Mouse (Mus musculus) megakaryocyte, adult 5-6 weeks (primary cell): ENCODE measurements around the gene Nav2. TPM values are rescaled to one million over a fixed set of nuclear protein-coding genes. Genes with fewer than 3 reads are reported as not detected.

ENCODE experiments used
- ATAC-seq: 2 replicates; pipeline ENCODE4 v1.8.0; 2016; ENCODE audit warnings: mild to moderate bottlenecking, inconsistent platforms; ENCODE audit not compliant: poor library complexity, severe bottlenecking
- total RNA-seq, 2 experiments: library from RNA; stranded (forward) in 1 of 2; stranded (reverse) in 1 of 2; fragments of 153-499, 151-499 nt in 1 of 2; fragments of 221-1000, 200-1000 nt in 1 of 2; gene quantifications; 2 replicates each; pipeline versions ENCODE4 v1.2.3 to v1.2.4; 2015 to 2017

Nav2 gene
- total RNA-seq, 2 experiments from 2014 or later, result 4.6 to 10.5 TPM

- no peak for ATAC-seq
Observed at GRCm38 (mm10) chr7:49373661-49374060, 465.1 kb downstream of the Nav2 start.

GRCm38 (mm10) chr7:49375499-49375974 is 467.0 kb downstream of the Nav2 start:
- no peak for ATAC-seq

DNA sequence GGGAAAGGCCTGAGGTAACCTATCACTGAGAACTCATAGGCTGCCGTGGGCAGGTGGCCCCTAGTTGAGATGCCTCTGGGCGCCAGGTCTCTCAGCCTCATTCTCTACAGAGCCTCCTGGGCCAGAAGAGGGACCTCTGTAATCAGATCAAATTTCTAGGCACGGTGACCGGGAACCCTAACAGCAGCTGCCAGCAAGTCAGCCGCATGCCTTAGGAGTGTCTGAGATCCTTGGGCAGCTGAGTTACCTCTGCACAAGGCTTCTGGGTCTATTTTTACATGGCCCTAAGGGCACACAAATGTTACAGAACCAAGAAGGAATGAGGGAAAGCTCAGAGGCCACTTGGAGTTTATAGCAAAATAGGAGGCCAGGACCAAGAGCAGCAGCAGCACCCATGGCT is 470.1 kb downstream of the Nav2 start:
- no peak for ATAC-seq

- no peak for ATAC-seq
Observed at GRCm38 (mm10) chr7:49380940-49381339, 472.4 kb downstream of the Nav2 start.

GRCm38 (mm10) chr7:49382884-49383283 is 474.4 kb downstream of the Nav2 start:
- ATAC-seq, result no peak

- ATAC-seq, result no peak
Observed at GRCm38 (mm10) chr7:49388137-49388536, 479.6 kb downstream of the Nav2 start.

DNA sequence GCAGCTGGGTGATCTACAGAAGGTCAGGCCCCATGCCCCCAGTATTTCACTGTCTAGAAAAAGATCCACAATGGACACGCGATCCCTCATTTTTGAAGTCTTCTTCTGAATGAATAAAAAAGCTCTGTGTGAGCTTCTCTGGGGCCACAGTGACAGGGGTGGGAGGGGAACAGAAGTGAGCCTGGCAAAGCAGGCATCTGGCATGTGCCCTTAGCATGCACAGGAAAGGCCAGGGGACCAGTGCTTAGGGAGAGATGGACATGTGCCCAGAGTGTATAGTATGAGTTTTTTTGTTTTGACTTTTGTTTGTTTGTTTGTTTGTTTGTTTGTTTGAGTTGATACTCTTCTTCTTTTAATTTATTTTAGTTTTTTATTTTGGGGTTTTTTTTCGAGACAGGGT is 481.8 kb downstream of the Nav2 start:
- ATAC-seq, result no peak

GRCm38 (mm10) chr7:49390829-49391228 is 482.3 kb downstream of the Nav2 start:
- no peak for ATAC-seq

DNA sequence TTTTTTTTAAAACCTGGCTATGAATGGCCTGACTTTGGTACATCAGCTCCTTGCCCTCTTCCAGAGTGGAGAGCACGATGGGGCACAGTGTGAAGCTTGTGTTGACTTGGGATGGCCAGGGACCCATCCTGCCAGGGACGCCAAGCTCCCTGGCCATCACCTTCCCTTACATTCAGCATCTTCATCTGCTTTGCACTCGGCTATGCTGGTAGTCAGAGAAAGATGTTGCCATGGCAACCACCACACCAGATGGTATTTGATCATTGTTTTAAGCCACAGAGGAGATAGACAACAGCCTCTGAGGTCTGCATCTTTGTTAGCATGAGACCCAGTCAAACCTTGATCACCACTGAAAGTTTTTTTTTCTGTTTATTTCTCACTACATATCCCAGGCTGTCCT is 483.7 kb downstream of the Nav2 start:
- ATAC-seq, result no peak

DNA sequence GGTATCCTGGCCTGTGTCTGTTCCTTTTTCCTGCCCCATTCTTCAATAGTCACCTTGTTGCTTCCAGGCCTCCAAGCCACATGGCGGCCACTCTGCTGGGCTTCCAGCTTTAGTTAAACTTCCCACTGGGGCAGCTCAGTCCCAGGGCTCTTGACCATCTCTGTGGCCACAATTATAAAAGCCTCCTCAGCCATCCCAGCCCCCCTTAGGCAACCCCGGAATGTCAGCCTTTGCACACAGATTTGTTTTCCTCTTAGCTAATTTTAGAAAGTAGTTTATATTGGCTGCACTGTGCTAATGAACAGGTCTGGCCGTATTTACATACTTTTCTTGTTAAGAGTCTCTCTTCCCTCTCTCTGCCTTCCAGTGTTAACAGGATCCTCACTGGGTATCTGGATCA is 484.3 kb downstream of the Nav2 start:
- no peak for ATAC-seq

DNA sequence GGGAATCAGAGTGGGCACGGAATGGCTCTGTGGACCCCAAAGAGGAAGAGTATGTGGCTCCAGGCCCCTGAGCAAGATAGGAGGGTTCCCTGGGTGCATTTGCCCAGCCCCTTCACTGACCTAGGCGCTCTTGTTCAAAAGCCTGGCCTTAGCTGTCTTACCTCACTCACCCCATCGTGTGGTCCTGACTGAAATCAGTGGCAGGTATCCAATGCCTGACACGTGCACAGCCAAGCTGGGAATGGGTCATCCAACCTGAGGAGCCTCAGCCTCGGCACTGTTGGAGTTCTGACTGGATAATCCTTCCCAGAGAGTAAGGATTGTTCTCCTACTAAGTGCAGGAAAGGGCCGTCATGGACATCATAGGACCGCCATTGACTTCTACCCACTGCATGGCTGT is 485.3 kb downstream of the Nav2 start:
- no peak for ATAC-seq

GRCm38 (mm10) chr7:49396202-49396601 is 487.7 kb downstream of the Nav2 start:
- peak; percentile 68 for ATAC-seq

GRCm38 (mm10) chr7:49397441-49398003 is 489.0 kb downstream of the Nav2 start:
- peak; percentile 71 for ATAC-seq

DNA sequence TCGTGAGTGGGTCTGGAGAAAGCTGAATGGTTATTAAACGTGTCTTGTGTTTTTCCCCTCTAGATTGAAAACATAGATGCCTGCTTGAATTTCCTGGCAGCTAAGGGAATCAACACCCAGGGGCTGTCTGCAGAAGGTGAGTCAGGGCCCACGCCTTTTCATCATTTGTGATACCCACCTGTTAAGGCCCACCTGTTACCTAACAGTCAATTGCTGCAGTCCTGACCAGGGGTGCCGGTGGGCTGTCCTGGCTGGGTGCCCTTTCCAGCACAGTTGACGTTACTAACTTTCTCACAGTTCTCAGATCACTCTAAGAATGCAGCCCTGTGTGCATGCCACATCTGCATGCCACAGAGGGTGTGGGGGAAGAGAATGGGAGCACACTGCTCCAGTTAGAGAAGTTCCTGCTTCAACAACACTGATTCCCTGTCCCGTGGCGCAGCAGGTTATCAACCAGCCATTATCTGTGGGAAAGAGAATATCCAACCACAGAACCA is 489.6 kb downstream of the Nav2 start:
- no peak for ATAC-seq

- peak; percentile 37; the same call in 1 of the 2 replicates for ATAC-seq
Observed at GRCm38 (mm10) chr7:49399314-49399713, 490.8 kb downstream of the Nav2 start.

DNA sequence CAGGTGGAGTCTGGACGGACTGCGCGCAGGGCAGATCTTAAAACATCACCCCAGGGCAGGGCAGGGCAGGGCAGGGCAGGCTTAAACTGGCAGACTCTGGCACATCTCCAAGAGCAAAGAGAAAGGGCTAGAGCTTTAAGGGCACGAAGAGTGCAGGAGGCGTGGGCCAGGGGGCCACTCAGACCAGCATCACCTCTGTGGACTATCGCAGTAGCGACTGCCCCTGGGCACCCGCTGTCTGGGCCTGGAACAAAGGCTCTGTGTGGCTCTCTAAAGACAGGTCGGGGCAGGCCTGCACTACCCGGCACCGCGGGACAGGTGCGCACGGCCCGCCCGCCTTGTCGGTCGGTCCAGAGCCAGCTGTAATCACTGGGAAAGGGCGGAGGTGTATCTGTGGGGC is 491.9 kb downstream of the Nav2 start:
- no peak for ATAC-seq

DNA sequence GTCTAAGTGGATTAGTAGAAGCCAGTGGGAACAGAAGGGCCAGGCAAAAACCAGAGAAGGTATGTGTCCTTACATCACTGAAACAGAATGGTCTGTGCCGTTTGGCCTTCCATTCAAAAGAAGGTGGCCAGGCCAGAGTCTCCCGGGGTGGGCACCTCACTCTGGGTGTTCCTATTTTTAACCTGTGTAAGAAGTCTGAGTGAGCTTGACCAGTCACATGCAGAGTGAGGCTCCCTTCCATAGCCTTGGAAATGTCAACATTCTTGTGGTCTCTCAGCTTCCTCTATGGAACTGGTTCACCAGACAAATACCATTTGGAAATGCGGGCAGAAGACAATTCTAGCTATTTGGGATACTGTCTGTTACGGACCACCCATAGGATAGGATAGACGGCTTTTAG is 494.0 kb downstream of the Nav2 start:
- 0 out of 2 replicates have a peak, but pooled peaks have one; percentile 11 for ATAC-seq

- no peak for ATAC-seq
Observed at GRCm38 (mm10) chr7:49407688-49408087, 499.2 kb downstream of the Nav2 start.

DNA sequence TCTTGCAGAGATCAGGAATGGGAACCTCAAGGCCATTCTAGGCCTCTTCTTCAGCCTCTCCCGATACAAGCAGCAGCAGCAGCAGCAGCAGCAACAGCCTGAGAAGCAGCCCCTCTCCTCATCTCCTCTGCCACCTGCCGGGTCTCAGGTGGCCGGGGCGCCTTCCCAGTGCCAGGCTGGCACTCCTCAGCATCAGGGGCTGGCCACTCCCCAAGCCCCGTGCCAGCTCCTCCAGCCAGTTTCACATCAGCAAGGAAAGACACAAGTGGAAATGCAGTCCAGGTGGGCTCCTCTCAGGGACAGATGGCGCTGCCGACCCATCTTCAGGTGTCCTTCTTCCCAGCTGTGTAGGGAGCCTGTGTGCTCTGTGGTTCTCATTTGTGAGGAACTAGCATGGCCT is 500.1 kb downstream of the Nav2 start:
- no peak for ATAC-seq

GRCm38 (mm10) chr7:49409265-49409664 is 500.7 kb downstream of the Nav2 start:
- ATAC-seq, result no peak

DNA sequence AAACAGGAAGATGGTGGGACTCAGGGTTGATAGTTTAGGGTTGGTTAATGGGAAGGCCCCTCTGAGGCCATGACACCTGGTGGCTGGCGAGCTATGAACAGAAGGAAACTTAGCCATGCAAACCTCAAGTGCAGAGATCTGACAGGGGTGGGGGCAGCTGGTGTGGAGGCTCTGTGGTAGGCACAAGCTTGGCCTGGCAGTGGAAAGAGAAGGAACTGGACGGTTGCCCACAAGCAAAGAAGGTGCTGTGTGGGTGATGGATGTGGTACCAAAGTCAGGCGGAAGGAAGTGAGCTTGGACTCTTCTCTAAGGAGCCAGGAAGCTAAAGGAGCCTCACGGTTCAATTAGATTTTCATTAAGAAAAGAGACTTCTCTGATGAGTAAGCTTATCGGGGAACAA is 501.7 kb downstream of the Nav2 start:
- no peak for ATAC-seq

DNA sequence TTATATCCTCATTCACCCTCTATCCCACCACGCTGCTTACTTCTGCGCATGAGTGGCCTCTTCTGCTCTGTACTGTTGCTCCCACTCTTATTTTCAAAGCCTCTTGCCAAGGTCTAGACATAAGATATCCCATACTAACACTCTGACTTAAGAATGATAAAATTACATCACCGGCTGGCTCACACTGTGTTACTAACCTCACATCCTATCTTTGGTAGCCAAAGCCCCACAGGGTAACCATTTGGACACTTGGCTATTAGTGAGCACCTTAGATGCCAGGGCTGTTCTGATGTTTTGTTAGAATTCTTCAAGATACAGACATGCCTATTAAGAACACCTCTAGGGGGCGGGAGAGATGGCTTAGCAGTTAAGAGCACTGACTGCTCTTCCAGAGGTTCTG is 502.4 kb downstream of the Nav2 start:
- no peak for ATAC-seq

DNA sequence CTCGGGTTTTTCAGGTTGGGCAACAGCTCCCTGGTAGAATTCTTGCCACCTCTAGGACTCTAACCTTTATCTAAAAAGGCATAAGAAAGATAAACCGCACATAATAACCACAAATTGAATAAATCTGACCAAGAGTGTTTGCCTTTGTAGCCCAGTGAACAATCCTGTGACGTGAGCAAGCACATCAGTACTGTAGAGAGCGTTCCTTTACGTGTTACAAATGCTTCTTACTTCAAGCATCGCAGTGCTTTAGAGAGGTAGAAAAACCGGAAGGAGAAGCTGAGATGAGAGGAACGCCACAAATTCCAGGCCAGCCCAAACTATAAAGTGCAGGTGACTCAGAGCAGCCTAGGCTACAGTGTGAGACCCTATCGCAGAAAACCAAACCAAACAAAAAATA is 503.3 kb downstream of the Nav2 start:
- ATAC-seq, result no peak
